16 mouse cellular contexts compared by ENCODE assay signal in the genomic region with DNA sequence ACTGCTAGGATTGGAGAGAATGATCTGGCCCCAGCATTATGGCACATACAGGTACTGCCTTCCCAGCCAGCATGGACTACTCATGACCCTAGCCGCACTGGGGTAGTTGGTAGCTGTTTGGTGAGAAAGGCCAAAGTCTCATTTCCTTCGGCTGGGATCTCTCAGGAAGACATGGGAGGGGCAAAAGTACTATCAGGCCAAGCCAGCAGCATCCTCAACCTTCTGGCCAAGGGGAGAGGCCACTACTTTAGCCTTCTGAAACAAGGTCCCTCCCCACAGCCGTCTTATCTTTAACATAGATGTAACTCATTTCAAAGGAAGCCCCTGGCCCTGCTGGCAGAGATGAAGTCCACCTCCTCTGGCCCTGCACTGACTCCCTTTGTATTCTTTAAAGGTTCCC. TPM values are rescaled to one million over a fixed set of nuclear protein-coding genes. Genes with fewer than 3 reads are reported as not detected.
DNase-seq lines count a peak whose midpoint lies in the region; ATAC-seq lines count a peak whose summit lies in the region.
"Had no signal": no experiment of that assay in that cellular context is flagged by ENCODE, and none has a peak within 500 bp of the region (broad histone marks: within the 10 kb centered on the region; RNA-seq: fewer than 3 reads in every experiment).

No protein-coding gene starts in this region.

- no peak for ATAC-seq in heart, embryonic 13.5 days (ENCODE audit: extremely low read depth, insufficient number of reproducible peaks, low FRiP score, low TSS enrichment)
- ATAC-seq in liver, embryonic 13.5 days (ENCODE audit: low read depth): peak; percentile 84
- ATAC-seq: forebrain, embryonic 16.5 days had no signal

- H3K4me1 ChIP-seq in heart, embryonic 13.5 days: peaks cover 34% of the 10 kb centered on the region
- H3K4me1 ChIP-seq in liver, embryonic 13.5 days (replicated peaks): peaks cover 60% of the 10 kb centered on the region

- H3K36me3 ChIP-seq in heart, embryonic 13.5 days: peaks cover 92% of the 10 kb centered on the region
- peaks cover 97% of the 10 kb centered on the region for H3K36me3 ChIP-seq in liver, embryonic 13.5 days

- WGBS in heart, embryonic 13.5 days: 58% methylated on average over 3 of the region's 3 CpGs
- WGBS in liver, embryonic 13.5 days (ENCODE audit: insufficient replicate concordance): 10% methylated on average over 3 of the region's 3 CpGs

- no peak overlapping the region for H3K4me3 ChIP-seq in heart, embryonic 13.5 days
- H3K4me3 ChIP-seq in liver, embryonic 13.5 days (replicated peaks): peak overlapping the region; percentile 43
- H3K4me3 ChIP-seq: embryonic facial prominence, embryonic 15.5 days had no signal

- H3K4me2 ChIP-seq in heart, embryonic 13.5 days: peak overlapping the region; percentile 88; the same call in 1 of the 2 replicates
- peak overlapping the region; percentile 97 for H3K4me2 ChIP-seq in liver, embryonic 13.5 days
- H3K4me2 ChIP-seq: embryonic facial prominence, embryonic 15.5 days; lung, embryonic 14.5 days had no signal

- no peak overlapping the region for H3K27ac ChIP-seq in heart, embryonic 13.5 days (replicated peaks)
- peak overlapping the region; percentile 95 for H3K27ac ChIP-seq in liver, embryonic 13.5 days
- H3K27ac ChIP-seq: embryonic facial prominence, embryonic 15.5 days had no signal

- no peaks in the 10 kb centered on the region for H3K27me3 ChIP-seq in heart, embryonic 13.5 days (replicated peaks)
- no peaks in the 10 kb centered on the region for H3K27me3 ChIP-seq in liver, embryonic 13.5 days
- H3K27me3 ChIP-seq: embryonic facial prominence, embryonic 15.5 days had no signal

- intact Hi-C loops in heart, postnatal 10 days (cut with DNase I): no loop called here

- no peaks in the 10 kb centered on the region for H3K9me3 ChIP-seq in heart, embryonic 13.5 days
- no peaks in the 10 kb centered on the region for H3K9me3 ChIP-seq in liver, embryonic 13.5 days (replicated peaks)
- H3K9me3 ChIP-seq: embryonic facial prominence, embryonic 15.5 days had no signal

- no peak overlapping the region for H3K9ac ChIP-seq in heart, embryonic 13.5 days
- H3K9ac ChIP-seq in liver, embryonic 13.5 days: peak overlapping the region; percentile 71
- H3K9ac ChIP-seq: embryonic facial prominence, embryonic 15.5 days; lung, embryonic 14.5 days had no signal

- no peak for DNase-seq in heart, postnatal 10 days
- DNase-seq in spleen, postnatal 36 days (ENCODE audit: low spot score in 2 of 2): peak; percentile 32 to 58
- DNase-seq in spleen, adult 18-20 months: no peak
- peak; percentile 75 for DNase-seq in liver, embryonic 13.5 days
- DNase-seq in adrenal gland, postnatal 25 days: no peak
- no peak for DNase-seq in embryo, embryonic 11 days
- DNase-seq: cerebellum, adult 11 months; cerebellum, postnatal 36 days; gastrocnemius, postnatal 25 days; heart, postnatal 14 days; kidney, postnatal 10 days; lung, embryonic 14.5 days; midbrain, embryonic 14.5 days had no signal

RNA-seq across cellular contexts. Expression of a gene that starts 8.1 kb away (rescaled TPM):
- polyA plus RNA-seq in heart, embryonic 13.5 days (2015; fragmentation: Nextera tagmentation; extraction: Ambion mirVana): 56.1 and 57.1 TPM in 2 replicates
- total RNA-seq in heart, postnatal 10 days (2021): 10 to 100 TPM; 35.2 to 37.9 TPM
- 86.2 and 97.4 TPM in 2 replicates for polyA plus RNA-seq in liver, embryonic 13.5 days (2015; fragmentation: Nextera tagmentation; extraction: Ambion mirVana)
- total RNA-seq in adrenal gland, postnatal 25 days (2021): 71.1 and 91.1 TPM in 2 replicates

RNA-seq across cellular contexts. Expression of a gene that starts 49.2 kb away (rescaled TPM):
- polyA plus RNA-seq in heart, embryonic 13.5 days (2015; fragmentation: Nextera tagmentation; extraction: Ambion mirVana): 16.2 and 17.5 TPM in 2 replicates
- 10 to 100 TPM in 1 of 2 experiments, 1 to 10 TPM in 1; 8.2 to 10.3 TPM for total RNA-seq in heart, postnatal 10 days (2021)
- 16.7 and 18.4 TPM in 2 replicates for polyA plus RNA-seq in liver, embryonic 13.5 days (2015; fragmentation: Nextera tagmentation; extraction: Ambion mirVana)
- 10.5 and 11.2 TPM in 2 replicates for total RNA-seq in adrenal gland, postnatal 25 days (2021)

Comparison
In these comparisons a context has a peak if more than half of its experiments do, and no peak if none do; other contexts are left out.
1. DNase-seq: peak in spleen, postnatal 36 days (2 of 2) and liver, embryonic 13.5 days (single experiment); none in heart, postnatal 10 days (0 of 2), spleen, adult 18-20 months (0 of 2), adrenal gland, postnatal 25 days (single experiment) and embryo, embryonic 11 days (single experiment).